Mouse (Mus musculus) limb, embryonic 10.5 days (tissue): ENCODE data around the gene Robo1. TPM values are rescaled to one million over a fixed set of nuclear protein-coding genes. Genes with fewer than 3 reads are reported as not detected.

ENCODE experiments used
- DNase-seq: peaks from one replicate; pipeline ENCODE4 v3.0.0-alpha.2; 2017; ENCODE audit warnings: low spot score
- H3K27ac ChIP-seq: fragments of 300-500 bp; sonication (generic); 2 replicates; pipeline ENCODE4 v1.5.1; 2016; ENCODE audit warnings: mild to moderate bottlenecking
- H3K27me3 ChIP-seq: fragments of 300-500 bp; sonication (generic); 2 replicates; pipeline ENCODE4 v1.6.1; 2016; ENCODE audit warnings: low read depth, mild to moderate bottlenecking; ENCODE audit not compliant: poor library complexity, severe bottlenecking
- H3K36me3 ChIP-seq: fragments of 300-500 bp; sonication (generic); 2 replicates; pipeline ENCODE4 v1.6.1; 2016; ENCODE audit warnings: mild to moderate bottlenecking, moderate library complexity
- H3K4me1 ChIP-seq: fragments of 300-500 bp; sonication (generic); 2 replicates; pipeline ENCODE4 v1.6.1; 2016
- H3K4me3 ChIP-seq: fragments of 300-500 bp; sonication (generic); 2 replicates; pipeline ENCODE4 v1.5.1; 2016; ENCODE audit warnings: mild to moderate bottlenecking, moderate library complexity
- H3K9me3 ChIP-seq: fragments of 300-500 bp; sonication (generic); replicated peaks from 2 replicates; pipeline ENCODE4 v1.6.1; 2016; ENCODE audit warnings: mild to moderate bottlenecking
- WGBS: fragments of 180-500 bp; shearing (Covaris S2); methylation state at CpG from one replicate; pipeline ENCODE4 v1.1.7; 2016; 5-methylcytosine and 5-hydroxymethylcytosine counted together
- polyA plus RNA-seq: library from polyadenylated mRNA; unstranded; fragments of >200 nt; fragmentation: Nextera tagmentation; extraction: Ambion mirVana; gene quantifications from 2 replicates; pipeline ENCODE4 v1.2.1, GENCODE M21; 2016

The Robo1 gene
- polyA plus RNA-seq, 1 experiment from 2014 or later, result 42.1 TPM

- no peaks in the 10 kb centered on the region for H3K27me3 ChIP-seq
- no peak for DNase-seq
- H3K4me1 ChIP-seq, result no peaks in the 10 kb centered on the region
- H3K36me3 ChIP-seq, result no peaks in the 10 kb centered on the region
- H3K27ac ChIP-seq, result no peak overlapping the region
- no peaks in the 10 kb centered on the region for H3K9me3 ChIP-seq
- WGBS, result 90% methylated on average over 5 of the region's 5 CpGs
- no peak overlapping the region for H3K4me3 ChIP-seq
Measured at GRCm38 (mm10) chr16:72705851-72706250, 397.7 kb downstream of the Robo1 start.

GRCm38 (mm10) chr16:72708526-72708925 lies 400.4 kb downstream of the Robo1 start:
- Histone ChIP-seq H3K36me3 (no peaks in the 10 kb centered on the region), H3K27ac (no peak overlapping the region), H3K4me1 (peaks cover 4% of the 10 kb centered on the region), H3K27me3 (no peaks in the 10 kb centered on the region), H3K9me3 (no peaks in the 10 kb centered on the region), H3K4me3 (no peak overlapping the region)
- WGBS, result 90% methylated on average over 2 of the region's 2 CpGs
- DNase-seq, result no peak

GRCm38 (mm10) chr16:72717118-72717802 lies 409.2 kb downstream of the Robo1 start:
- WGBS, result 78% methylated on average over 9 of the region's 9 CpGs
- H3K27ac ChIP-seq, result no peak overlapping the region

GRCm38 (mm10) chr16:72719063-72719462 lies 411.0 kb downstream of the Robo1 start:
- no peaks in the 10 kb centered on the region for H3K36me3 ChIP-seq
- no peaks in the 10 kb centered on the region for H3K9me3 ChIP-seq
- H3K27ac ChIP-seq, result no peak overlapping the region
- 70% methylated on average over 4 of the region's 4 CpGs for WGBS
- peaks cover 30% of the 10 kb centered on the region for H3K4me1 ChIP-seq
- DNase-seq, result no peak
- no peaks in the 10 kb centered on the region for H3K27me3 ChIP-seq
- H3K4me3 ChIP-seq, result no peak overlapping the region

More at GRCm38 (mm10) chr16:72717118-72717802, 409.2 kb downstream of the Robo1 start:
- Histone ChIP-seq H3K27me3 (no peaks in the 10 kb centered on the region), H3K4me1 (peaks cover 40% of the 10 kb centered on the region), H3K36me3 (no peaks in the 10 kb centered on the region), H3K4me3 (no peak overlapping the region), H3K9me3 (no peaks in the 10 kb centered on the region)
- DNase-seq, result no peak

- DNase-seq, result no peak
- H3K9me3 ChIP-seq, result no peaks in the 10 kb centered on the region
- peaks cover 25% of the 10 kb centered on the region for H3K4me1 ChIP-seq
- no peaks in the 10 kb centered on the region for H3K36me3 ChIP-seq
- no peak overlapping the region for H3K4me3 ChIP-seq
- H3K27ac ChIP-seq, result no peak overlapping the region
- 88% methylated on average over 4 of the region's 4 CpGs for WGBS
- H3K27me3 ChIP-seq, result no peaks in the 10 kb centered on the region
Measured at GRCm38 (mm10) chr16:72720979-72721378, 412.9 kb downstream of the Robo1 start.

GRCm38 (mm10) chr16:72721713-72722481 lies 413.8 kb downstream of the Robo1 start:
- H3K4me1 ChIP-seq, result peaks cover 23% of the 10 kb centered on the region
- DNase-seq, result no peak
- no peaks in the 10 kb centered on the region for H3K9me3 ChIP-seq
- no peak overlapping the region for H3K4me3 ChIP-seq
- no peaks in the 10 kb centered on the region for H3K27me3 ChIP-seq
- H3K27ac ChIP-seq, result no peak overlapping the region
- 77% methylated on average over 14 of the region's 14 CpGs for WGBS
- H3K36me3 ChIP-seq, result no peaks in the 10 kb centered on the region

- H3K27me3 ChIP-seq, result no peaks in the 10 kb centered on the region
- WGBS, result 90% methylated on average over 5 of the region's 5 CpGs
- no peaks in the 10 kb centered on the region for H3K9me3 ChIP-seq
- H3K27ac ChIP-seq, result no peak overlapping the region
- DNase-seq, result no peak
- peaks cover 4% of the 10 kb centered on the region; the same call in 1 of the 2 replicates for H3K4me1 ChIP-seq
- no peak overlapping the region for H3K4me3 ChIP-seq
- H3K36me3 ChIP-seq, result no peaks in the 10 kb centered on the region
Measured at GRCm38 (mm10) chr16:72734234-72734633, 426.1 kb downstream of the Robo1 start.

- 52% methylated on average over 11 of the region's 11 CpGs for WGBS
- H3K27ac ChIP-seq, result no peak overlapping the region
- DNase-seq, result no peak
- H3K9me3 ChIP-seq, result no peaks in the 10 kb centered on the region
- no peaks in the 10 kb centered on the region for H3K36me3 ChIP-seq
- no peaks in the 10 kb centered on the region for H3K27me3 ChIP-seq
- peaks cover 4% of the 10 kb centered on the region; the same call in 1 of the 2 replicates for H3K4me1 ChIP-seq
- H3K4me3 ChIP-seq, result no peak overlapping the region
Measured at GRCm38 (mm10) chr16:72735175-72735574, 427.1 kb downstream of the Robo1 start.

GRCm38 (mm10) chr16:72735588-72735987 lies 427.5 kb downstream of the Robo1 start:
- Histone ChIP-seq H3K27ac (no peak overlapping the region), H3K9me3 (no peaks in the 10 kb centered on the region), H3K27me3 (no peaks in the 10 kb centered on the region), H3K4me1 (peaks cover 4% of the 10 kb centered on the region; the same call in 1 of the 2 replicates), H3K36me3 (no peaks in the 10 kb centered on the region), H3K4me3 (no peak overlapping the region)
- 79% methylated on average over 3 of the region's 3 CpGs for WGBS
- DNase-seq, result no peak

GRCm38 (mm10) chr16:72737154-72737553 lies 429.0 kb downstream of the Robo1 start:
- no peak overlapping the region for H3K4me3 ChIP-seq
- peaks cover 4% of the 10 kb centered on the region; the same call in 1 of the 2 replicates for H3K4me1 ChIP-seq
- H3K27ac ChIP-seq, result no peak overlapping the region
- 66% methylated on average over 4 of the region's 4 CpGs for WGBS
- H3K9me3 ChIP-seq, result no peaks in the 10 kb centered on the region
- H3K27me3 ChIP-seq, result no peaks in the 10 kb centered on the region
- H3K36me3 ChIP-seq, result peaks cover 9% of the 10 kb centered on the region
- no peak for DNase-seq

GRCm38 (mm10) chr16:72740218-72740617 lies 432.1 kb downstream of the Robo1 start:
- DNase-seq, result no peak
- Histone ChIP-seq H3K27me3 (no peaks in the 10 kb centered on the region), H3K36me3 (peaks cover 31% of the 10 kb centered on the region), H3K9me3 (peaks cover 3% of the 10 kb centered on the region; the same call in 1 of the 2 replicates), H3K27ac (no peak overlapping the region), H3K4me1 (peaks cover 4% of the 10 kb centered on the region; the same call in 1 of the 2 replicates), H3K4me3 (no peak overlapping the region)
- WGBS, result 93% methylated on average over 7 of the region's 7 CpGs

GRCm38 (mm10) chr16:72747696-72748095 lies 439.6 kb downstream of the Robo1 start:
- H3K27ac ChIP-seq, result no peak overlapping the region
- peaks cover 3% of the 10 kb centered on the region; the same call in 1 of the 2 replicates for H3K9me3 ChIP-seq
- peaks cover 19% of the 10 kb centered on the region for H3K36me3 ChIP-seq
- WGBS, result 86% methylated on average over 5 of the region's 5 CpGs
- no peaks in the 10 kb centered on the region for H3K27me3 ChIP-seq
- H3K4me1 ChIP-seq, result peaks cover 10% of the 10 kb centered on the region
- no peak for DNase-seq
- no peak overlapping the region for H3K4me3 ChIP-seq
